Mouse (Mus musculus): ENCODE measurements at regions not wholly inside any gene's neighbourhood (a gene's known extent, or its start where the extent isn't known, plus 50 kb on each side); places are given as distances from the start of the nearest gene placed in this dataset.
A peak's percentile ranks its signal among the peaks of the same experiment; 100 is the strongest.

GRCm38 (mm10) chr6:52429204-52429552 is 115.9 kb downstream of the Evx1 start:
- no peak for DNase-seq (ENCODE audit: low read depth, low spot score)

GRCm38 (mm10) chr6:52433234-52433633 is 119.9 kb downstream of the Evx1 start:
- DNase-seq (ENCODE audit: low read depth, low spot score) = no peak

DNA sequence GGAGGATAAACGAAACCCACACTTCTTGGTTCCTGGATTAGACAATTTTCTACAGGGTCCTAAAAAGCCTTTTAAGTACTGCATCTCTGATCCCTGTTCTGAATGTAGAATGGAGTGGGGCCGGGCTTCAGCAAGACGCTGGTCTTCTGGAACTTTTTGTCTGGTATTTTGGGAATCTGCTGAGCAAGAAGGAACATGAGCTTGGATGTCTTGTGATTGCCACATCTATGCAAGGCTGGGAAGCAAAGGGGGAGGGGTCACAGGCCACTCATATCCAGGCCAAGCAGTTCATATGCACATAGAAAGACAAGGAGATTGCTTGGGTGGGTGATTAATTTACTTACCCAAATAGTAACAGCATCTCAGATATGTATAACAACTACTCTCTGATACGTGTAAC is 121.5 kb downstream of the Evx1 start:
- no peak for DNase-seq (ENCODE audit: low read depth, low spot score)

DNA sequence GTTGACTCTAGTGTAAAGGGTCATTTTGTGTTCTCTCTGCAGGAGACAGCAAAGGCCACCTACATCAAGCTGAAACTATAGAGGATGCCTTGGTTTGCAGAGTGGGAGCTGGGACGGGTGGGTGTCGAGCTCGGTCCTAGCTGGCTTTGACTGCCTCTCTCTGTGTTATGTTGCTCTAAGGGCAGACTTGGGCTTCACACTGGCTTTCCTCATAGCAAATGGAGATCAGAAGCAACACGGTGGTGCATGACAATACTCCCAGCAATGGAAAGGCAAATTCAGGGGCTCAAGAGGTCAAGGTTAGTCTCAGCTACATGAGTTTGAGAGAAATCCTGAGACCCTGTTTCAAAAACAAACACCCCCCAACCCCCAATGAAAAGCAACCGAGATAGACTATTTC is 122.1 kb downstream of the Evx1 start:
- DNase-seq (ENCODE audit: low read depth, low spot score) = no peak

DNA sequence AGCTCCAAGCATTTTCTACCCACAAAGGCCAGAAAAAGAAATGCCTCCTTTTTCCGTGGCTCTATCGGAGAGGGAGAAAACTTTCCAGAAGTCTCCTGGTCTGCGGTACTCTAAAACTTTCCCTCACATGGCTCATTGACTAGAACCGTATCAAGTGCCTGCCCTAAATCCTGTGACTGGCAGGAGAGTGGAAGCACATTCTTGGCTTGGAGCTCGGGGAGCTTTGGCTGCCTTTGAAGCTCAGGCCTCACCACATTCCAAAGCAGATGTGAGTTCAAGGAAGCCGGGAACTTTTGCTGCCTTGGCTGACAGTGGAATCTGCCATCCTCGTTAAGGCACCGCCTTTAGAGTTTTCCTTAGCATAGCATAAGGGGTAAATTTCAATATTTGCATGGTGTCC is 125.1 kb downstream of the Evx1 start:
- no peak for DNase-seq (ENCODE audit: low read depth, low spot score)

GRCm38 (mm10) chr6:52439204-52439603 is 125.9 kb downstream of the Evx1 start:
- no peak for DNase-seq (ENCODE audit: low read depth, low spot score)

- DNase-seq (ENCODE audit: low read depth, low spot score) = no peak
Measured at GRCm38 (mm10) chr6:52440160-52440559, 126.9 kb downstream of the Evx1 start.

- no peak for DNase-seq (ENCODE audit: low read depth, low spot score)
Measured at GRCm38 (mm10) chr6:52443112-52443984, 130.1 kb downstream of the Evx1 start.

DNA sequence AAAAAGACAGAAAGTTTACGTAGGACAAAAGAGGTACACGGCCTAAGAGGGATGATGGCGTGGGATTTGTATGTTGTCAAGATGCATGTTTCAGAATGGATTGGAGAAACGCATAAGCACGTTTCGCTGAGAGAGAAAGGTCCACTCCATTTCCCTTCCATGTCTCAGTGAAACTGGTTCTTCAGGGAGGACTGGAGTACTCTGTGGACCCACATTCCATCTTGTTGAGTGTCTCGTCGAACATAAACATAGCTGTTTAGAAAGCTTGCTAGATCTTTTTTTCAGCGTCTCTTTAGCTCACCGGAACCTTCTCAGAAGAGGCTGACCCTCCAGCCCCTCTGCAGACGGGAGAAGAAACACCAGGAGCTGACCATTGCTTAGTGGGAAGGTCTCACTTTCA is 145.5 kb downstream of the Evx1 start:
- DNase-seq (ENCODE audit: low read depth, low spot score) = no peak

DNA sequence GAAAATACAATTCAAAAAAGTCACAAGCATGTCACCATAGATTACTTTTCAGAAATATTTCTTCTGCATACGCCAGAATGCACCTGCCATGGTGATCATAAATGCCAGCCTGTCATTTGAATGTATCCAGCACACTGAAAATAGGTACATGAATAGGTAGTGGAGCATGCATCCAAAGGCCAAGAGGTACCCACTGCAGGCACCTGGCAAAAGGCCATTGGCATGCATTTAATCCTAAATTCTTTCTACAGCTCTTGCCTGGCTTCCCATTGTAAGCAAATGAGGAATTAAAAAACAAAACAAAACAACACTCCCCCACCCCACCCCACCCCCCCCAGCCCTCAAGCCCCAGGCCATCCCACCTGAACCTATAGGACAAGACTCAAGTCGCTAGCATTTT is 147.9 kb downstream of the Evx1 start:
- no peak for DNase-seq (ENCODE audit: low read depth, low spot score)

GRCm38 (mm10) chr6:52463369-52463768 is 150.1 kb downstream of the Evx1 start:
- DNase-seq (ENCODE audit: low read depth, low spot score) = no peak

GRCm38 (mm10) chr6:52464571-52464970 is 151.3 kb downstream of the Evx1 start:
- DNase-seq (ENCODE audit: low read depth, low spot score) = no peak

DNA sequence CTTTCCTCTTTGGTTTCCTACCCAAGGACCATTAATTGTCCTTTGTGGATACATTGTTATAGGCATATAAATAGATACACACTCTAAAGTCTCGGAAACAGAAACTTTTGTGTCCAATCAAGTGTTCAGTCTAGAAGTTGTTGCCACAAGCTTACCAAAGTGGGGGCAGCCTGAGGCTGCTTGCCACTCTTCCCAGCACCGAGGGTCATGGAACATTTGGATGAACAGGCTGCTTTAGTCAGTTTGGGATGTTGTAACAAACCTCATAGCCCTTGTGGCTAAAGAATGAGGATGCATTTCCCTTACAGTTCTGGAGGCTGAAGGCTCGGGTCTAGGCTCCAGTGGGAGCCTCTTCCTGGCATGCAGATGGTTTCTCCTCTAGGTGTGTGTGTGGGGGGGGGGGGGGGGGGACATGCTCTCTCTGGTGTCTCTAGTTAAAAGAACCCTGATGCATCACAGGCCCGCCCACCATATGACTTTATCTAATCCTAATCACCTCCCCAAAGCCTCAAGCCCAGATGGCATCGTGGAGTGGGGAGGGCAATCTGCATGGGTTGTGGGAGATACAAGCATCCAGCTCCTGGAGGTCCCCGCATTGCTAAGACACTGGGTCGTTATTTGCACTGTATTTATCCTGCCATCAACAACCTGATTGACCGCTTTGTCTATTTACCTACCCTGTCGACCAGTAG is 152.7 kb downstream of the Evx1 start:
- no peak for DNase-seq (ENCODE audit: low read depth, low spot score)

GRCm38 (mm10) chr6:52470831-52471230 is 157.5 kb downstream of the Evx1 start:
- no peak for DNase-seq (ENCODE audit: low read depth, low spot score)

DNA sequence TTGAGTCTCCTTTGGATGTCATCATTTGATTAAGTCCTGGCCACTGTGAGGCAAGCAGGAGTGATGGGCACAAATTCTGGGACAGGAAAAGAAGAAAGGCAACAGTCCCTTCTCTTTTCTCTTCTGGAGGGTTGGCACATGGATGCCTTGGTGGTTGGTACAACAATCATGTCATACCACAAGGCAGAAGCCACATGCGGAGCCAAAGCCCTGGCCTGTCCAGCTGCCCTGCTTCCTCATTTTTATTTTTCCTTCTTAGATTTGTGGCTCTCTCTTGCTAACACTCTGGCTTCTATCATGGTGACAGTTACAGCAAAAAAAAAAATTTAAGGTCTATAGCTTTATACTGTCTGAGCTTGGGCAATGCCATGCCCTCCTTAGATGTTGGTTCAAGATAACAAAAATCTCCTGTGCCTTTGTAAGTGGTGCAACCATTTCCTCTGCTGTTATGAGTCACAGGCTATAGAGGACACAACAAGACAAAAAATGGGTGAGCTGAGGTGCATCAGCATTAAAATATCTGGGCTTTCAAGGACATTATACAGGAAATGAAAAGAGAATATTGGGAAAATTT is 158.2 kb downstream of the Evx1 start:
- no peak for DNase-seq (ENCODE audit: low read depth, low spot score)

GRCm38 (mm10) chr6:52472008-52472407 is 158.7 kb downstream of the Evx1 start:
- DNase-seq (ENCODE audit: low read depth, low spot score) = no peak

- no peak for DNase-seq (ENCODE audit: low read depth, low spot score)
Measured at GRCm38 (mm10) chr6:52473042-52473589, 159.8 kb downstream of the Evx1 start.

DNA sequence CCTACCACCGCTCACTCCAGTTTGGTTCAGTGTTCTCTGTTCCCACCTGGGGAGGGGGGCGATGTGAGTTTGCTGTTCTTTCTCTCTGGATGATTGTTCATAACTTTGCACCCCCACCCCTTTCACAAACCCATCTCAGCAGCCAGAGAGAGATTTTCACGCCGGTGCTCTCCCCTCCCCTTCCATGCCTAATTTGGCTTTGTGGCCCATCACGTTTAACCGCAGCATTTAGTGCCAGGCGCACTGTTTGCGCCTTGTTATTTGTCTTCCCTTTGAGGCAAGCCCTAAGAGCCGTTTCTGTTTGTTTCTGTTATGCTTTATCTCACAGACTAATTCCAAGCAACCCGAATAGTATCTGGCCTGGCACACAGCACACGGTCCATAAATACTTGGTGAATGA is 160.6 kb downstream of the Evx1 start:
- peak; percentile 2 for DNase-seq (ENCODE audit: low read depth, low spot score)

GRCm38 (mm10) chr6:52475676-52476075 is 162.4 kb downstream of the Evx1 start:
- no peak for DNase-seq (ENCODE audit: low read depth, low spot score)

DNA sequence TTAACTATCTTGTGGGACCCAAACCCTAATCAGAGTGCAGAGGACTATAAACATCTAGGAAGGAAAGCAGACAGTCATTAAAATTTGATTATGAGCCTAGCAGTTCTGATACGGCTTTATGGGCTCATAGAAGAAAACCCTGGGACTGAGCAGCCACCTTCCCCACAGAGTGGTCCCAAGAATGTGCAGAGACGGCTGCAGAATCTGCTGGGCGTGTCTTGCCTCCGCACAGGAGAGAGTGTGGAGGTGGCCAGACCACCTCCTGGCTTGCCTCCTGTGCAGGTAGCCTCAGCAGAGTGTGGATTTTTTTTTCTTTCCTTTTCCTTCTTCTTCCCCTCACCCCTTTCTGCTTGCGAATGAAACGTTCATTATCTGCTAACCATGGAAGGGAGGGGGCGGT is 163.3 kb downstream of the Hibadh start:
- DNase-seq (ENCODE audit: low read depth, low spot score) = no peak

DNA sequence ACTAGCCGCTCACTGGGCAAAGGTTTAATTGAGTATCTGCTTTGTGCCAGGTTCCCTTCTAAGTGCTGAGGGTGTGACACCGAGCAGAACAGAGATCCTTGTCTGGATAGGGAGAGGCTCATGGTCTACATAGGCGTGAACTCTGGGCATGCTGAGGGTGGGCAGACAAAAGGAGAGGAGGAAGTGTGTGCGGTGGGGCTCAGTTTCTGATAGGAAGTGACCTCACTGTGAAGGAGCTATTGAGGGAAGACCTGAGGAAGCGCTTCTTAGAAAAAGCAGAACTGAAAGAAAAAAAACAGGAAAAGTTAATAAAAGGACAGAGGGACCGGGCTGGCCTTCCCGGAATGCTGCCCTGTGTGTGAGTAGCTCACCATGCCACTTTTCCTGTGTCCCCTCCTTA is 162.8 kb downstream of the Hibadh start:
- DNase-seq (ENCODE audit: low read depth, low spot score) = no peak

GRCm38 (mm10) chr6:52478624-52479023 is 161.6 kb downstream of the Hibadh start:
- no peak for DNase-seq (ENCODE audit: low read depth, low spot score)

DNA sequence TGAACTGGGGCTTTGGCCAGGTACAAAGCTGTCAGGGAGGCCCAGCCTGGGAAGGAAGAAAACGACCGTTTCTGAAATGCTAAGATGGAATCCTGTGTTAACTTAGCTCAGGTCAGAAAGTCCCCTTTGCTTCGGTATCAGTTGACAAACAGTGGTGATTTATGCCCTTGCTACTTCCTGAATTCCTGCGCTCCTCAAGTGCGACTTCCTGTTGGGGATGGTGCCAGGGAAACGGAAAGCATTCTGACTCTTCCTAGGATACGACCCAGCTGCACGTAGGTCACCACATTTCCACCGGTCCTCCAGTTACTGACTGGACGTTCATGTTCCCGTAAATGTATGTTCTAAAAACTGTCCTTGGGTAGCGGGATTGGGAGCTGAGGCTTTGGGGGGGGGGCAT is 161.0 kb downstream of the Hibadh start:
- no peak for DNase-seq (ENCODE audit: low read depth, low spot score)
